Mouse (Mus musculus) induced T-regulatory cell, adult 2 months (primary cell): Measurements from ENCODE around the gene Sdr16c6.

Experiments used
- DNase-seq: peaks from one replicate; pipeline ENCODE4 v3.0.0-alpha.2; 2012; ENCODE audit warnings: low read depth

Gene Sdr16c6

GRCm38 (mm10) chr4:4077372-4077771 is at the start of gene Sdr16c6:
Gene Sdr16c6 (minus strand): TSS chr4:4077522.
- DNase-seq = no peak

- DNase-seq = no peak
These were observed 2.9 kb upstream of the Sdr16c6 start for GRCm38 (mm10) chr4:4080180-4080579.

- no peak for DNase-seq
These were observed 1.8 kb upstream of the Sdr16c6 start for GRCm38 (mm10) chr4:4079132-4079531.

GRCm38 (mm10) chr4:4076001-4076400 is 1.3 kb downstream of the Sdr16c6 start:
- no peak for DNase-seq
